Mouse (Mus musculus): ENCODE data around the gene Slc9a5.

Gene Slc9a5

DNA sequence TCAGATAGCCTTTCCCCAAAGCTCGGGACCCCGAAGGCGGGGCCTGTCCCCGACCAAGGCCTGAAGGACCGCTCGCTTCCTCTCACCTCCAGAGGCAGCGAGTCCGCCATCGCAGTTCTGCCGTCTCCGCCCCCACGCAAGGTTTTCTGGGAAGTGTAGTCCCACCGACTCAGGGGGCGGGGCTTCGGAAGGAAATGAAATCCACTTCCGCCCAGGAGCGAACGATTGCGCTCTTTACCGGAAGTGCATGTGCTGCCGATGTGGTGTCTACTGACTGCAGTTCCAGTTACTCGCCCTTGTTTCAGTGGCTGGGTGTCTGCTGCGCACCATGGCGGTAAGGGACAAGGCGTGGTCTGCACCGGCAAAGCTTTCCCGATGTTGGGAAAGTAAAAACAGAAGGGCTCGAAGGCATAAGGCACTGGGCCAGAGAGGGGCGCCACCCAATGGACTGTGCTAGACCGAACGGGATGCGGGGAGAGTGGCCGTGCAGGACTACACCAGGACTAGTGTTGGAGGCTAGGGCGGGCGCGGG lies 22.4 kb upstream of the Slc9a5 start, which contains the start of the genes Lrrc29 and Tmem208:
Gene Lrrc29 (minus strand): TSS at position 138 of the 532 bp plus-strand sequence.
Gene Tmem208 (plus strand): TSS at position 214 of the 532 bp plus-strand sequence.
- peak; percentile 95 to 97 for DNase-seq (ENCODE audit: low spot score in 2 of 2)

DNA sequence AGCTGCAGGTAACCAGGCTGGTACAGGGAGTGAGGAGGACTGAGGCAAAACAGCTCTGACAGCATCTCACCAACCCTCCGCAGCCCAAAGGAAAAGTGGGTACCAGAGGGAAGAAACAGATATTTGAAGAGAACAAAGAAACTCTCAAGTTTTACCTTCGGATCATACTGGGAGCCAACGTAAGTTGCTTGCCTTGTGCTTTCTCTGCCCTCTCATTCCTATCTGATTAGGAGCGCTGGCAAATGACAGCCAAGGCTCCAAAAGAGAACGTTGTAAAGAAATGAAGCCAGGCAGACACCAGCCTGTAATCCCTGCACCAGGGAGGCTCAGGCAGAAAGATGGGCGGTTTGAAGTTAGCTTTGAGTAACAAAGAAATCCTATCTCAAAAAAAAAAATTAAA lies 21.7 kb upstream of the Slc9a5 start:
- no peak for DNase-seq (ENCODE audit: low spot score in 2 of 2)

DNA sequence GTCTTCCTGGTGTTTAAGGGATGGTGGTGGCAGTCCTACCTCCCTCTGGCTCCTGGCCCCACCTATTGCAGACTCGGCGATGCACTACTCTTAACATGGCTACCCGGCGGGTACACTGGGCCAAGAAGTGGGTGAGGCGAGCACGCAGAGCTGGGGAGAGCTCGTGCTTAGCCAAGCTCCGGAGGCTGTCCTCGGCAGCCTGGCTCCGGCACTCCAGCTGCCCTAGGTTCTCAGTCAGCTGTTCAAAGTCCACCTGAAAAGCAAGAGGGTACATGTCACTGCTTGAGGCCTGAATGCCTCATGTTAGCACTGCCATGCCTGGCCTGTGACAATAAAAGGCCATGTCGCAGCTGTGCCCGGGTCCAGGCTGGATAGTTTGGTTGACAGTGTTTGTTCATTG lies 18.3 kb upstream of the Slc9a5 start:
- no peak for DNase-seq (ENCODE audit: low spot score in 2 of 2)

DNA sequence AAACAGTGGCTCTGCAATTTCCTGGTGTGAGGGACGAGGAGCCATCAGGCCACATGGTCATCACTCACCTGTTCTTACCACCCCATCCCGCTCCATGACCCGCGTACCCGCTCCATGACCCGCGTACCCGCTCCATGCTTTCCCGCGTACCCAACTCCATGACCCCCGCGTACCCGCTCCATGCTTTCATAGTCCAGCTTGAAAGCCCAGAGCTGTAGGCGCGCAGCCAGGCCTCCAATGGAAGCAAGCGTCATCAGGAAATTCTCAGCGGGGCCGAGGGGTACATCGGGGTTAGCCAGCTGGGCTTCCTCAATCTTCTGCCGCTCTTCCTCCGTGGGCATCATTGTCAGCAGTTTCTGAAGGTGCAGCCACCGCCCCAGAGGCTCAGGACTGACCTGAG lies 17.2 kb upstream of the Slc9a5 start:
- no peak for DNase-seq (ENCODE audit: low spot score in 2 of 2)

DNA sequence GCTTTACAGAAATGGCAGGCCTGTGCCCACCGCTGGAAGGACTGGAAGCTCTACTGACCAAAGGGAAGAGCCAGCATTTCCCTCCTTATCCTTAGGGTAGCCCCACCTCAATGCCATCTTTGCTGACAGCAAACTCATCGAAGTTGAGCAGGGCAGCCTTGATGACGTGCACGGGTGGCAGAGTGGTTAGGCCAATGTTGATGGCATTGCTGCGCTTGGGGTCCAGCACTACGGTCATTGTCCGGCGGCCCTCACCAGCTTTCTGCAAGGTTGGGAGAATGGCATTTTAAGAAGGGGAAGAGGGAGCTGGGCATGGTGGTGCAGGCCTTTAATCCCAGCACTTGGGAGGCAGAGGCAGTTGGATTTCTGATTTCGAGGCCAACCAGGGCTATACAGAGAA lies 16.7 kb upstream of the Slc9a5 start:
- no peak for DNase-seq (ENCODE audit: low spot score in 2 of 2)

DNA sequence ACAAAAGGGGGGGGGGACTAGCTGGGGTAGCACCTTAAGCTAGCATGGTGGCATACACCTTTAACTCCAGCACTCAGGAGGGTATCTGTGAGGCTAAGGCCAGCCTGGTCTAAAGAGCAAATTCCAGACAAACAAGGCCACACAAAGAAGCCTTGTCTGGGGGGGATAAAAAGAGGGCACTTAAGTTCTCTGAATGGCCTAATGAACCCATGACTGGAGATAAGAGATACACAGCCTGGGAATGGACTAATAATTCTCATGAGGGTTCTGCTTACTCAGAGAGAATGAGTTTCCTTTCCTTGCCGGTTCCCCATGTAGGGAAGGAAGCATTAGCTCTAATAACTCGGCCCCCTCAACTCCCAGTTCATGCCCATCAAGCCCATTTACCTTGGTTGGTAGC lies 16.1 kb upstream of the Slc9a5 start:
- no peak for DNase-seq (ENCODE audit: low spot score in 2 of 2)

DNA sequence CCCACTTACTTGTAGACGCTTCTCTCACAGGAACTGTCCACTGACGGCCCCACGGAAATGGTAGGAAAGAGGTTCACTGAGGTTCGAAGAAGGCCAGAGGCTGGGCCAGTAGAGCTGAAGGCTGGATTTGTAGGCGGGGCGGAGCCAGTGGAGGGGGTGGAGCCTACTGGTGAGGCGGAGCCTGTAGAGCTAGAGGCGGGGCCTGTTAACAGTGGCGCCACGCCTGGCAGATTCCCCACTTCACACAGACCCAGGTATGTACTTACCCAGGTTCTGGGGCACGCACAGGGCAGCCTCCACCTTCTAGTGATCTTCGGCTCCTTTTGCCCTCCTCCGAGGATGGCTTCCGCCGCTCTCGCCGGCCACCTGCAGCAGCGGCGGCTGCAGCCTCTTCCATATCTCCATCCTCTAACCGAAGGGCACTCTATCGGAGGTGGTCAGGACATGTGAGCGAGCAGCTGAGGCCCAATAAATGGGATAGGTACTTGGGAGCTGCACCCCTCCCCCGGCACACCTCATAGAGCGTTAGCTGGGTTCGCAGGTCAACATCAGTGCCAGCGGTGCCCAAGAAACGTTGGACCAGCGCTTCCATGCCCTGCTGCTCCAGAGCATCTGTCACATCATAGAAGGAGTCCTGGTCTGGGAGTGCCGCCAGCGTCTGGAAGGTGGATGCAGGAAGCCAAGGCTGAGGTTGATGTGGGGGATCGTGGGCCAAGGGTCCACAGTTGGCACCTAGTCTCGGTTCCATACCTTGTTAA lies 12.1 kb upstream of the Slc9a5 start:
- no peak for DNase-seq (ENCODE audit: low spot score in 2 of 2)

DNA sequence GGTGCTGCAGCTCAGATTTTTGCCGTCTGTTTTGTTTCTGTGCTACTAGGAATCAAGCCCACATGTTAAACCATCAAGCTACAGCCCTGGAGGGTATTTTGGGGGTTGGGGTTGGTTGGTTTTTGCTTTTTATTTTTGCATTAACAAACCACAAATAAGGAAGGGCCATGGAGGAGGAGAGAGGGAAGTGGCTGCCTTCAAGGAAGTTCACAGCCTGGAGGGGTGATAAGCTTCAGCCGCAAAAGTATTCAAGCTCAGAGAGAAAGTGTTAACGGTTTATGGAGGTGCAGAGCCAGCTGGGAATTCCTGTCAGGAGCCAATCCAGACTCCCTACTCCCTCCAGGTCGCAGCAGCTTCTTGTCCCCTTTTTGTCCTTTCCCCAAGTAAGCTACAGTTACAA lies 9.7 kb upstream of the Slc9a5 start:
- no peak for DNase-seq (ENCODE audit: low spot score in 2 of 2)

DNA sequence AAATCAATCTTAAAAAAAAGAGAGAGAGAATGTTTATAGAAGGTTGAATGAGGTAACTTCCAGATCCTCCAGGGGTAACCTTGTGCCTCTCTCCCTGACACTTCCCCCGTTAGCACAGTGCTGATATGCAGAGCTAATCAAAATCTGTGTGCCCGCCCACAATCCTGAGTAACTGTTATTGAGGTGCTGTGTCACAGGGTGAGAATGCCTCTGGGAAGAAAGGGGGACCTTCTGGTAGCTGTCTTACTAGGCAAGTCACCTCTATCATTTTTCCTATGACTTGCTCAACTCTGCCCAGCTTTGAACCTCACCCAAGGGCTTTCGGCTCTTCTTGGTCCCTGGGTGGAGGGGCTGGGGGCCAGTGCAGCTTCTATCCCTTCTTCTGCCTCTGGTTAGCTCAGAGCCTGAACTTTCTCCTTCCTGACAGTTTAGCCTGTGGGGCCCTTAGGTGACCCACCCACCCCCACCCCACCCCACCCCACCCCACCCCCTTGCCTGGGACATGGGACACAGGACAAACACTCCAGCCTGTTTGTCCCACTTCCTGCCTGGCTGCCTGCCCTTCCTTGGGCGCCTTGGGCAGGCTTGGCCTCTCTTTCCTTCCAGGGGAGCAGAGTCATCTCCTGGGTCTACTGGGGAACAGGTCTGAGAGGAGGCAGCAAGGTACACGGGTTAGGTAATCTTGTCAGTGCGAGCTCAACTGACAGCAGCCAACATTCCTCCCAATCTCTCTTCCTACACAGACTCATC lies 8.6 kb upstream of the Slc9a5 start:
- no peak for DNase-seq (ENCODE audit: low spot score in 2 of 2)

DNA sequence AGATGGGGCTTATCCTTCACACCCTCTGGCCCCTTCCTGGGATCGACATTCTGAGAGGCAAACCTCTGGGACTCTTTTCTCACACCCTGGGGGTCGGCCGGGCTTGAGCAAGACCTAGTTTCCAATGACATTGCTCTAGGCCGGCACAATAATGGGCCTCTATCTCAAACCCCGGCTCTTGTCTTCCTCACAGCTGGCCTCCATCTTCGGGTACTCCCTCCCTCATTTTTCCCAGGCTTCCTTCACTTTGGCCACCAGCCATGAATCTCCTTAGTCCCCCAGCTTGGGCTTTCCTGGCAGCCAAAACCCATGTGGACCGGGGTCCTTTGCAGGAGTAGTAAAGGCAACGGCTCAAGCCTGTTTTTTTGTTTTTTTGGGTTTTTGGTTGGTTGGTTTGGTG lies 7.2 kb upstream of the Slc9a5 start:
- DNase-seq (ENCODE audit: low spot score in 2 of 2) = no peak

DNA sequence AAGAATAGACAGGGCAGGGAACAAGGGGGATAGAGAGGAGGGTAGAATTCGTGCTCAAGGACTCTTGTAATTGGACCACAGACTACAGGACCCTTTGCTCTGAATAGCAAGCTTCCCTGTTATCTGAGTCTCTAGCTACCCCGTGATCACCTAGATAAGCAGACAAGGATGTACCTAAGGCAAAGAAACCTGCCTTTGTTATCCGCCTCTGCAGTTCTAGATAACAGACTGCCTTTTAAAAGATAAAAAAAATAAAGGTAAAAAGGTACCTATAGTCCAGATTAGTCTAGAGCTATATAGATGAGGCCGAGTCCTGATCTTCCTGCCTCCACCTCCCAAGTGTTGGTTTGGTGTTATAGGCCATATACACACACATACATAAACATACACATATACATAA lies 5.9 kb upstream of the Slc9a5 start:
- DNase-seq (ENCODE audit: low spot score in 2 of 2) = no peak

DNA sequence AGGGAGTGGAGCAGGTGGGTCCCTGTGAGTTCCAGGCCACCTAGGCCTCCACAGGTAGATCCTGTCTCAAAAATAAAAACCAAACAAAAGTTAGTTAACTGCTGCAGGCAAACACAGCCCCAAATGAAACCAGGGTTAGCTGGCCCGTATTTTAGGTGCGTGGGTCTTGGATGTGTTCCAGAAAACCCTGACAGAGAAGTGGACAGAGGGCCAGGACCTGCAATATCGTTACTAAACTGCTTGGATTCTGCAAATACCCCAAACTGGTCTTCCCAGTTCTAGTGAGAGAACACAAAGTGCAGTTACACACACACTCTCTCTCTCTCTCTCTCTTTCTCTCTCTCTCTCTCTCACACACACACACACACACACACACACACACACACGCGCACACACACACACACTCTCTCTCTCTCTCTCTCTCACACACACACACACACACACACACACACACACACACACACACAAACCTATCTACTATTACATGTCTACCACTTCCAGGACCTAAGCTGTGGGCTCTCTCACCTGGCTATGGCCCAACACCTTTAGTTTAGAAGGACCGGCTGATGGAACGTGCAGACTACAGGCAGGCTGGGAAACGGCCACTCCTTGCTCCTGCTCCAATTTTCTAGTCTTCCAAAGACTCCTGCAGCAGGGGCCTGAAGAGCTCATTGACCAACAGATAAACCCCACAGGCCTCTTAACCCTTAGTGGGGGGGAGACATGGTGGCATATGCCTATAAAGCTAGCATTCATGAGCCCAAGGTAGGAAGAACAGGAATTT lies 4.7 kb upstream of the Slc9a5 start:
- no peak for DNase-seq (ENCODE audit: low spot score in 2 of 2)

DNA sequence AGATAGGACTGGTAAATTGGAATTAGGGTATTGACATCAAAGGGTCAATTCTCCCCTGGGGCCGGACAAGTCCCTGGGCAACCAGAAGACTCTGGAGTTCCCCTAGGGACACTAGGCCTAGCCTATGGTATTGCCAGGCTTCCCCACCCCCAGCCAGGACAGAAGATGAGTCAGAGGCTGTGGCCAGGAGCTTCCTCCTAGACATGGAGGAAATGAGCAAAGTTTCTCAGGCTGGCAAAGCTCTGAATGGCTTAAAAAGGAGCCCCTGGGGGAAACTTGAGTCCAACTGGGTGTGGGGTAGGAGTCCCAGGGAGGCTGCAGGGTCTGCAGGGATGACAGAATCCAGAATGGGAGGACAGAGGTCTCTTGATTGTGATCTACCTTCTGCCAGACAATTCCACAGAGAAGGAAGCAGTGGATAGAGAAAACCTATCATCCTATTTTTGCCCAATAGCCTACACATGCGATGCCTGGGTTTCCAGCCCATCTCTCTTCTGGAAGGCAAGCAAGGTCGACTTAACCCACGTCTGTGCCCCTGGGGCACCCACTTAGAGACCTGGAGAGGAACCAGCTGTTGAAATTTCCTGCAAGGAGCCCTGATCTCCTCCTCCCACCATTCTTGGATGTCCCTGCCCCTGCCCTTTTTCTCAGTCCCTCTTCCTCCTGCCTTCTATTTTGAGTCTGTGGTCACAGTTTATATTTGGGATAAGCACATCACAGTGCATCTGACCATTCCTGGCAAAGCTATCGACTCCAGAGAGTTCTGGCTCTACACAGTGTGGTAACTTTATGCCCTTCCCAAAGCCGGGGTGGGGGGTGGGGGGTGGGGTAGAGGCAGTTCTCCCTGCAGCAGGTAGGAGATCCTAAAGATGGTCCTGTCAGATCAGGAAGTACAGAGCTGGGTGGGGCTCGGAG lies 3.3 kb upstream of the Slc9a5 start:
- DNase-seq (ENCODE audit: low spot score in 2 of 2) = no peak

DNA sequence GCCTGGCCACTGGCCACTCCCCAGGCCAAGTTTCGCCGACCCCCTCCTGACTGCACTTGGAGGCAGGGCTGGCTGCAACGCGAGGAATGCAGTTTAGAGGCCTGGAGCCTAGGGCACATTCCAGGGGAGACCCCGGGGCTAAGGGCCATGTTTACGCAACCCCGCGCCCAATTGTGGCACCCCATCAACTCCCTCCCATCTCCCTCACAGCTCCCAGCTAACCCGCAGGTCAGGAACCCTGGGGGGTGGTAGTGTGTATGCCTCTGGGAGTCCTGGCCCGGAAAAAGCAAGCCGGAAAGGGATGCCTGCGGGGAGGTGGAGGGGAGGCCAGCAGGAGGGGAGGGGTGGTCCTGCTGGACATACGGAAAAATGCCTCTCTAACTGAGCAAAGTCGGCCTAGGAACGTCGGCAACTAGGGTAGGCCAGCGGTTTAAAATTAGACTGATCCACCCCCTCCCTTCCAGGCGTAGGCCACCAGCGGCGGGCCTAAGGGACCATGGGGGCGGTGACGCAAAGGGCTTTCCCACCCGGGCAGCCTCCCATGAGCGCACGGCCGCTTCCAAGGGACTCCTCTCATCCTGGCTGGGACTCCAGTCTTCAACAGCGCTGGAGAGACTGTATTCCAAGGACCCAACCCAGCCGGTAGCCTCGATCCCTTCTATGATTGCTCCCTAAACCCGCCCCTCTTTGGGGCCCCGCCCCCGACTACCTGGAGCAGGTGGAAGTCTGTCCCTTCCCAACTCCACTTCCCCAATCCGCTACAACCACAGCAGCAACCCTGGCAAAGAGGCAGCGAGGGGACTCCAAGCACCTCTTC lies 1.8 kb upstream of the Slc9a5 start:
- peak; percentile 39 to 42 for DNase-seq (ENCODE audit: low spot score in 2 of 2)

DNA sequence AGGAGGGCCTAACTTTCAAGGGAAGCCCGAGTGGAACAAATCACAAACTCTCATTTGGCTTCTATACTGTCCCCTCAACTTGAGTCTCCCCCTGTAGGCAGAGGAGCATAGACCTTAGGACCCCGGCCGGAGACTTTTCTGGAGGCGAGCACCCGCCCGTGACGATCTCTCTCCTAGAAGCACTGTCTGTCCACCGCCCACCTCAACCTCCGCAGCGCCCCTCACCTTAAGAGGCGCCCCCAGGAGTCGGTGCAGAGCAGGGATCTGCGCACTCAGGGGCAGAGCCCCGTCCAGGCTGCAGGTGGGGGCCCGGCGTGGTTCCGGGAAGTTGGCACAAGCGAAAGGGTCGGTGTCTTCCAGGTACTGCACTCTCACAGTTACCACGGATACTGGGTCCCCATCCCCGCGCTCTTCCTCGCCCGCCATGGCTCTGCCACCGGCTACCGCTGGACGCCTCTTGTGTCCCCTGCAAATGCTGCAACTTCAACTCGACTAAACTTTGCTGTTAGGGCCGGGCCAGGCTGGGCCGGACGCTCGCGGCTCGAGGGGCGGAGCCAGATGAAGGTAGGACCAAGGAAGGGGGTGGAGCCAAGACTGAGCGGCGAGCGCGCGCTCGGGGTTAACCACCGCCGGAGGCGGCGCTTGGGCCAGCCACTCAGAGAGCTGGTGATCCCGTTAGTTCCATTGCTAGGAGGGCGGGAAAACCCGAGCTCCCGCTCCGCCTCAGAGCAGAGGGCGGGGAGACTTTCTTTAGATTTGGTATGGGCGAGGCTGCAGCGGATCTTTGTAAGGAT lies 1.0 kb upstream of the Slc9a5 start, which contains the start of gene Fhod1:
Gene Fhod1 (minus strand): TSS at position 526 of the 794 bp plus-strand sequence.
- DNase-seq (ENCODE audit: low spot score in 2 of 2) = peak; percentile 81 to 87

DNA sequence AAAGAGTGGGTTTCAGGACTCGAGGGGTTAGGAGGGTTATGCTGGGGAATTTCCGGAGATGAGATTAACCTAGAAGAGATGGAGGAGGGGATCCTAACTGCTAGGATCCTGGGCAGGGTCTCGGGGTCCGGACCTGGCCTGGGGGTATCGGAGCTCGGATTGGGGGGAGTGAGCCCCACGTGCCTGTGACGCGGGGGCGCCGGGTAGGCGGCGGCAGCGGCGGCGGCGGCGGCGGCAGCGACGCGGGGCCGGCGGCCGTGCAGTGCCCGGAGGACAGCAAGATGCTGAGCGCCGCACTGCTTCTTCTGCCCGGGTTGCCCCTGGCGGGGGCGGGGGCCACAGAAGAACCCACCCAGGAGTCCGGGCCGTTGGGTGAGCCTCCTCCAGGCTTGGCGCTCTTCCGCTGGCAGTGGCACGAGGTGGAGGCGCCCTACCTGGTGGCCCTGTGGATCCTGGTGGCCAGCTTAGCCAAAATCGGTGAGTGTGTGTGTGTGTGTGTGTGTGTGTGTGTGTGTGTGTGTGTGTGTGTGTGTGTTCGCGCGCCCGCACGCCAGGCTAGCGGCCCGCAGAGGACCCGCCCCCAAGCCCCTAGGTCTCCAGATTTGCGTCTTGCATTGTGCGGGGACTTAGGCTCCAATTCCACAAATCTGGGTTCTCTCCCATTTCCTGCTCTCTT lies 591 bp downstream of the Slc9a5 start:
- peak; percentile 24 to 44 for DNase-seq (ENCODE audit: low spot score in 2 of 2)

DNA sequence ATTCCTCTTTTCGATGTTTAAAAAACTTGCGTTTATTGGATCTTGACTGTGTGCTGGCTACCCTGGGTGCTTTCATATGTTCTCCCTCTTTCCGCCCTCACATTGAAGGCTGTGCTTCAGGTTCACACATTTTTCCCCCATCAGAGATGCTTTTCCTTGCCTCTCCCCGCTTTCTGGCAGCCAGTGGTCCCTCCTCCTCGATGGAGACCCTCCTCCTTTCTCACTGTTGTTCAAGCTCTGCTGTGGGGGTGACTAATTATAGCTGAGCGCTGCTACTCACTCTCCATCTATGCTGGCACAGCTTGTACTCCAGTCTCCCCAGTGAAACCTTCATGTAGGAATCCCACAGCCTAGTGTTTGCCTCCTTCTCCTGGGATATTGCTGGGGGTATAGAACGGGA lies 1.5 kb downstream of the Slc9a5 start:
- peak; percentile 10 to 36 for DNase-seq (ENCODE audit: low spot score in 2 of 2)

DNA sequence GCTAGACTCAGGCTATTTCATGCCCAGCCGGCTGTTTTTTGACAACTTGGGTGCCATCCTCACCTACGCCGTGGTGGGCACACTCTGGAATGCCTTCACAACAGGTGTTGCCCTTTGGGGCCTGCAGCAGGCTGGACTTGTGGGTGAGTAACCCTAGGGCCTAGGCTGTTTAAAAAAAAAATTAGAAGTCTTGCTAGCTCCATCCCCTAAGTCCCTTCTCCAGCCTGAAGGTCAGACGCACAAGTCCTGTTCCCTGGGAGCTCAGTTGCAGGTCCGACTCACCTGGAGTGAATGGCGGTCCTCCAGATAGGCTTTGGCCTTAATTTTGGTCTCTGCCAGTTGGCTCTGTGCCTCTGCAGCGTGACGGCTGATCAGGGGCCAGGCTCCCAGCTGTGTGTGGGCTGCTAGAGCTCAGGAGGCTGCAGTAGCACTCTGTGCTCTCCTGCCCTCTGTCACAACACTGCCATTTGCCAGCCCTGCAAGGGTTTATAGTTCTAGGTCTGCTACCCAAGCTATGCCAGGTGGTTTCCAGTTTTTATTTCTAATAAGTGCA lies 5.0 kb downstream of the Slc9a5 start:
- DNase-seq (ENCODE audit: low spot score in 2 of 2) = no peak
